Mouse (Mus musculus): ENCODE measurements around the gene Fam185a. TPM values are rescaled to one million over a fixed set of nuclear protein-coding genes. Genes with fewer than 3 reads are reported as not detected.
A peak's percentile ranks its signal among the peaks of the same experiment; 100 is the strongest.

Gene Fam185a
- total RNA-seq, 2 experiments from 2014 or later, result 8.8 to 10.7 TPM

- no peak for DNase-seq (ENCODE audit: low spot score)
Measured at GRCm38 (mm10) chr5:21492213-21492612, 67.5 kb downstream of the Fam185a start.

DNA sequence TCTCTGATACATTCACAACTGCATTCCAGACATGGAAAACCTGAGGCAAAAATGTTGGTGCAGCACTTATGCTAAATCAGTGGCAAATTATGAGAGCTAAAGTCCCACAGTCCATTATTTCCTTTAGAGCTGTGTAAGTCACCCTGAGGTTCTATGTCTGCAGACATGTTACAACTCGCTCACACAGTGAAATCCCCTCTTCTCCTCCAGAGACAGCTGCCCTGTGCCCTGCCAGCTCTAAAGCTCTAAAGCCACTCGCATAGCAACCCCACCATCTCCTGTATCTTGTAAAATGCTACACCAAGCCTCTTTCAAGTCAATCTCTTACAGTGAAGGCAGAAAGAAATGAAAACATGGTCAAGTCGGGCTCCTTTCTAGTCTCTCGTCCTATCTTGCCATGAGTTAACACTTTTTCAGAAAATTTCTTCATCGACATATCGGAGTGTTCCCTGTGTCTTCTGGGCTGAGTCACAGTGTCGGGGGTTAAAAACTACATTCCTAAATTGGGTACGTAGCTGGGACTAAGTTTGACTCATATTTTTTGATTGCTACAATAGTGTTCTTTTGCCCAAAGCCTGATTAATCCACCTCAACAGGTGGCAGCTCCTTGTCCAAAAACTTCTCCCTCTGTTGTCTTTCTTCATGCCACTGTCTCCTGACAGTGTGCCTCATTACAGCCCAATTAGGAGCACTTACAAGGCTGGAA lies 68.7 kb downstream of the Fam185a start:
- DNase-seq (ENCODE audit: low spot score), result no peak

- no peak for DNase-seq (ENCODE audit: low spot score)
Measured at GRCm38 (mm10) chr5:21494781-21495180, 70.0 kb downstream of the Fam185a start.

- peak; percentile 52 for DNase-seq (ENCODE audit: low spot score)
Measured at GRCm38 (mm10) chr5:21496321-21496720, 71.6 kb downstream of the Fam185a start.

- DNase-seq (ENCODE audit: low spot score), result peak; percentile 67
Measured at GRCm38 (mm10) chr5:21496881-21497280, 72.1 kb downstream of the Fam185a start.

DNA sequence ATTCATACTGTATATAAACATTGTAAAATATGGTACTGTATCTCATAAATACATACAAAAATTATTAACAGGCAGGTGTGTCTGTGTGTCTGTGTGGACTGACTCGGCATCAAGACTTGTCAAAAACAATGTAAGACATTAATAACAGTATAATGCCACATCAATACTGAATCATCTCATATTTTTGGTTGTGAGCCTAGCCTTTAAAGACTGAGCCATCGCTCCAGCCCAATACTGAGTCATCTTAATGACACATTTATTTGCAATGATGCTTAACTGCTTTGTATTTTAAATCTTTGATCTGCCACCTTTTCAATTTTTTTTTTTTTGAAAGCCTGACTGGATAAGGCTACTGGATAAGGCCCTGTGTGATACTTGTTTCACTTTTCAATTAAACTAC lies 73.7 kb downstream of the Fam185a start:
- no peak for DNase-seq (ENCODE audit: low spot score)

DNA sequence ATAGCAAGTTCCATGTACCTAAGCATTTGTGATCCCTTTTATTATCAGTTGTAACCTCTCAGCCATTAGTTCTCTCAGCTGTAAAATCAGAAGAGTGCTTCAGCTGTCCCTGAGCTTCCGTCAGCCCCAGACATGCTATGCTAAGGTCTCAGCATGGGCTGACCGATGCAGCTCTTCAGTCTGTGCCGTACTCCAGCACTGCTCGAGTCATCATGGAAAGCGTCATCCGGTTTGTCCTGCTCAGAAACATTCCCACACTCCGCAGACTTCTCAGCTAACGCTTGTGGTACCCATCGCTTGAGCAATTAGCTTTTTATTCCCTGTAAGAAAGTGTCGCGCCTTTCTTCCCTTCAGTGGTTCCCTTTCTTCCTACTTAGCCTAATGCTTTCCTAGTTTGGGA lies 74.2 kb downstream of the Fam185a start:
- no peak for DNase-seq (ENCODE audit: low spot score)

DNA sequence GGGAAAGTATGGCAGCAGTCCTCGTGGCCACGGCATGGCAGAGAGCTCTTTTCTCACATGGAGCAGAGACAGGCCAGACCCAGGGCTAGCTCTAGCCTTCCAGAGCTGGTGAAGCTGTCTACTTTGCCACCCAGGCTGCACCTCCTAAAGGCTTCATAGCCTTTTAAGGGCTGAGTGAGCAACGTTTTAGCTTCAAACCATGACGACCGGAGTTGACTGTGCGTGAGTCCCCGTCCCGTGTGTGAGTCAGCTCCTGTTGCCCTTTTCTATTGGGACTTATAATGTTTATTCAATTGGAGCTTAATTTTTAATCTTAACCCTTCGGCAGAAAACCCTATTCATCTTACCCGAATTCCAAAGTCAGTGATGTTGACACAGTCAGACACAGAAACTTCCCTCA lies 75.4 kb downstream of the Fam185a start:
- DNase-seq (ENCODE audit: low spot score), result no peak

DNA sequence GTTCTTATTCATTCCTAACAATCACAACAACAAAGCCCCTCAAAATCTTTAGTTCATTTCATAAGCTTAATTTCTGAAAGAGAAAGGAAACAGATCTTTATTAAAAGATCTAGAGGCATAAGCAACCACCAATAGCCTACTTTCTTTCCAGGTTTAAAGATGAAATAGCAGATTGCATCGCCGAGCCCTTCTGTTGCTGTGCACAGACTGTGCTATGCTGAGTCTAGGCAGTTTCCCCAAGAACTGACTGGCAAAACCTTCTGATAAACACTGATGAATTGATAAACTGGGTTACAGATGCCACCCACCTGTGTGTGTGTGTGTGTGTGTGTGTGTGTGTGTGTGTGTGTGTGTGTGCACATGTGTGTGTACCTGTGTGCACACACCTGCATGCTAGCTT lies 76.2 kb downstream of the Fam185a start:
- DNase-seq (ENCODE audit: low spot score), result no peak

GRCm38 (mm10) chr5:21502936-21503610 lies 78.3 kb downstream of the Fam185a start:
- no peak for DNase-seq (ENCODE audit: low spot score)

GRCm38 (mm10) chr5:21505159-21505558 lies 80.4 kb downstream of the Fam185a start:
- DNase-seq (ENCODE audit: low spot score), result no peak

DNA sequence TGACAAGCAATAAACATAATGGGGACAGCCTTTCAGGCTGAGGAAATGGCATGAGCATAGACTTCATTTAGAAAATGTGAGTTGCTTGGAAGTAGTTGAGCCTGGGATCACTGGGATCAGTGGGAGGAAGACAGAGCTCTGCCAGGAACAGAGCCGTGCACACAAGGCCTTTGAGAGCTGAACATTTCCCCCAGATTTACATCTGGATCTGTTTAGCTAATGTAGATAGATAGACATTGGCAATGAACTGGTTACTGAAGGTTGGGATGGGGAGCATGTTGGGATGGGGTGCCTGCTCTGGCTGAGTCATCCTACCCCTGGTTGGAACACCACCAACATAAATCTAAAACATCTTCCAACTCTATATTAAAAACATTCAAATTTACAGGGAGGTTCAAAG lies 82.1 kb downstream of the Fam185a start:
- no peak for DNase-seq (ENCODE audit: low spot score)

GRCm38 (mm10) chr5:21509801-21510200 lies 85.0 kb downstream of the Fam185a start:
- DNase-seq (ENCODE audit: low spot score), result no peak

DNA sequence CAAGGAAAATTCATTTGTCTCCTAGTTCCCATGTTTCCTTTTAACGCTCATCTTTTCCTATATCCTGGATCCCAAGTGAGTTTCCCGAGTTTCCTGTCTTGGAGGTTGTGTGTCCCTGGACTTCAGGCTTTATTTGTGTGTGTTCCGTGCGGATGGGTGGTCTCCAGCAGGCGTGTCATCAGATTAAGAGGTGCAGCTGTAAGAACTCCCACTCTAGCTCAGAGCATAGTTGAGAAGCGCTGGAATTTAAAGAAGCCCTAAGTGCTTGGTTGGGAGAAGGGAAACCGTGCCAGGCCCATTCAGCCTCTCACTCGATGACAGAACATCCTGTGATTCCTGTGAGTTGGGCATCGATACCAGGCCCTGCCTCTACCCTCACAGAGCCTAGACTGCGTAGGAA lies 88.6 kb downstream of the Fam185a start:
- DNase-seq (ENCODE audit: low spot score), result no peak

GRCm38 (mm10) chr5:21517562-21517961 lies 92.8 kb downstream of the Fam185a start:
- no peak for DNase-seq (ENCODE audit: low spot score)

- no peak for DNase-seq (ENCODE audit: low spot score)
Measured at GRCm38 (mm10) chr5:21518207-21518606, 93.4 kb downstream of the Fam185a start.

GRCm38 (mm10) chr5:21519166-21519565 lies 94.4 kb downstream of the Fam185a start:
- DNase-seq (ENCODE audit: low spot score), result no peak

DNA sequence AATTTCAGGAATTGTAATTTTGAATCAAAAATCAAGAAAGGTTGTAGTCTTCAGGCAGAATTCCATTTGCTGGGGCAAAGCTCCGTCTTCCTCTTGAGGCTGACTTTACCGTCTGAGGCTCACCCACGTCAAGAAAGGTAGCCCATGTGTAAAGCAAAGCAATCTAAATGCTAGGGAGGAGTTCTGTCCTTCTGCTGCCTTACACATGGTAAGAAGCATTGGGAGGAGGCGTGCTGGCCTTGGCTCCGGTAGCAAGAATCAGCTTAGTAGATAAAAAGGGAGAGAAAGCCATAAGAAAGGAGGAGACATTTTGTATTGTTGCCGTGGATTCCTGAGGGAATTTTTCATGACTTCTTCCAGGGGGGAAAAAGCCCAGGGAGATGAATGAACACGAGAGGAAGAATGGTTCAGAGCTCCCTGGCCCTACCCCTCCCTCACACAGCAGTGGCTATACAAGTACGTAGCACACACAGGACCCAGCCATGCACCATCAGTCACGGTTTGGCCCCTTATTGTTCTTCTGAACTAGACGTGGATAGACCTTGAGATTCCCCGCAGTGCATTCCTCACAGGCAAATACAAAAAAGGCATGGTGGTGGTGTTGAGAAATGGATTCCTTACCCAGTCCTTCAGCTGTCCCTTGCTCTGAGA lies 102.2 kb downstream of the Fam185a start:
- no peak for DNase-seq (ENCODE audit: low spot score)

GRCm38 (mm10) chr5:21527488-21527911 lies 102.7 kb downstream of the Fam185a start:
- peak; percentile 66 for DNase-seq (ENCODE audit: low spot score)

DNA sequence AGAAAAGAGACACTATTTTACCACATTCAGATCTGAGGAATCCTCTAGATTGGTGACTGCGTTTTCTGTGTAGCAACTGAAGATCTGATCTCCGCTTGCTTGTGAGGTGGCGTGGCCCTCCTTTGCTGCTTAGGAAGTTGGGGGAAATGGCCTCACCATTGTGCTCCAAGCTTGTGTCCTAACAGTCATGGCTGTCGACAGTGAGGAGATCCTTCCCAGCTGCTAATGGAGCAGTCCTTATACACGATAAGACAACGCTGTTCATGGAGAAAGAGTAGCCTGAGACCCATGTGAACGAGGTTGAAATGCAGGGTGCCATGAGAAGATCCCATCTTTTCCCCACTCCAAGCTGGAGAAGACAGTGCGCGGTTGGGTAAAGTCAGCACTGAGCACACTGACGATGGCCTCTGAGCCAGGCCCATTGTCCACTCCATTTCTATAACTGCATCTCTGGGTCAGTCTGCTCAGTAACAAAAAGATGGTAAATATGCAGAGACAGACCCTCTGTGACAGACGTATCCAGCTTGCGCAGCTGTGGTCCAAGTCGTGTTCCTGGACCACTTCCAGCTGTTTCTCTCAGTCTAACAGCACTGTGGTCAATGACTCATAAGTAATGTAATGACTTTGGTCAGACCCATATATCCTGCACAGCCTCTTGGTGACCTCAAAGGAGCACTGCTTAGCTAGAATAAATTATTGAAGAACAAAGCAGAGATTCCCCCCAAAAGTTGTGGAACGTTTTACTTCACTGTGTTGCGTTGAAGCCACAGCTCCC lies 103.5 kb downstream of the Fam185a start:
- DNase-seq (ENCODE audit: low spot score), result peak; percentile 40

DNA sequence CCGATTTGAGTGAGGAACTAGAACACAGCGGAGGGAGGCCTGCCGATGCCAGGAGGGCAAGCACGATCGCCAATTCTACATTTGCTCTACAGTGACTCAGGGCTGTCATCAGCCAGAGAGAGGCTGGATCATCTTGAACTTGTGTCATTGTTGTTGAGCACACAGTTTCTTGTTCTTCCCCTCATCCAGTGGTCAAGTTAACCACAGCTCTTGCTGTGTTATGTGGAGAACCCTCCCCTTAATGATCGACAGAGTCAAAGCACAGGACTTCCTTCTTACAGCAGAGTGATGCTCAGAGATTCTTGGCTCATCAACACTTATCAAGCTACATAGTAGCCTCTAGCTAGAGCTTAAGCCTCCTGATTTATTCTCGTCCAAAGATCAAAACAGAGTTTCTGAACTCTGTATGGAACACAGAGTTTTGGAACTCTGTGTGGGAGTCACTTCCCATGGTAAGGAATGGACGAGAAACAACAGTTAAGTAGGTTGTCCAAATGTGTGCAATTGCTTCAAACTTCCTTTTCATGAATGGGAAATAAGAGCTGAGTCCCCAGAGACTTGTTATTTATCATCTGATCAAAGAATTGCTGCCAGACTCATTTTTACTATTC lies 104.5 kb downstream of the Fam185a start:
- DNase-seq (ENCODE audit: low spot score), result no peak

Measured in gastrocnemius, adult 18-20 months (tissue).